Mouse (Mus musculus) liver, embryonic 14.5 days (tissue): ENCODE data around the gene Rft1.

Experiments used
- CTCF ChIP-seq: IDR thresholded peaks from 2 replicates; pipeline ENCODE4 v1.5.1; 2016; ENCODE audit warnings: antibody characterized with exemption, low read depth, control low read depth
- EP300 ChIP-seq: IDR thresholded peaks from 2 replicates; pipeline ENCODE4 v1.6.1; 2016; ENCODE audit warnings: antibody characterized with exemption, low read depth

DNA sequence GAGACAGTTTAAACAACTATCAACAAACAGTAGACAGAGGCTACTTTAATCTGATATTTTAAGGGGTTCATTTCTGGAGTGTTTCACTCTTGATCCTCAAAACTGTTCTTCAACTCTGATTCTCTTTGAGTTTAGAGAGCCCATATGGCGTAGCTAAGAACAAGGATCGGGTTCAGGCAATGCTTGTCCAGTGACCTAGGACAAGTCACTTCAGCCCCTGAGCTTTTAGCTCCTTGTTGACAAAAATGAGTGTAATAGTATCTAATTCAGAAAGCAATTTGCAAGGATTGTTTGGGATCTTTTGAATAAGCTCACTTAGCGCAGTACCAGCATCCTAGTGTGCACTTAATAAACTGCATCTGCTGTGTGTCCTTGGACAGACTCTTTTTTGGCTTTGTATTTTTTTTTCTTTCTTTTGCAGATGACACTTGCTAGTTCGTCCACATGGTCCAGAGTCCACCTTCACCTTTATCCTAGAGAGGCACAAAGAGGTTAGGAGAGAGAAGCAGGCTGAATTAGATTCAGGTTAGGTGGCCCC is 600 bp downstream of the Rft1 start:
- TF ChIP-seq CTCF (no peak), EP300 (no peak)
